Mouse (Mus musculus) monocyte, adult 5-6 weeks (primary cell): ENCODE results near the gene Cd7. TPM values are rescaled to one million over a fixed set of nuclear protein-coding genes. Genes with fewer than 3 reads are reported as not detected.
A peak's percentile ranks its signal among the peaks of the same experiment; 100 is the strongest.
"Not testable (repeated sequence)": the region's sequence is repeated elsewhere in the genome, so short reads cannot be mapped to it uniquely, and the experiment has no call there.

Source experiments
- ATAC-seq: fragments of 153-309, 156-312 bp; replicated peaks from 2 replicates; pipeline ENCODE4 v1.8.0; 2017; ENCODE audit warnings: mild to moderate bottlenecking; ENCODE audit not compliant: low TSS enrichment, insufficient number of reproducible peaks, severe bottlenecking, poor library complexity, low FRiP score
- total RNA-seq: library from RNA; stranded (forward); fragments of 200-1000, 200-491, 200-594 nt; gene quantifications from 3 replicates; pipeline ENCODE4 v1.2.3, GENCODE M21; 2017

Cd7 gene
- 21.2 to 56.5 TPM (median 31.1 TPM) in 3 replicates for total RNA-seq

DNA sequence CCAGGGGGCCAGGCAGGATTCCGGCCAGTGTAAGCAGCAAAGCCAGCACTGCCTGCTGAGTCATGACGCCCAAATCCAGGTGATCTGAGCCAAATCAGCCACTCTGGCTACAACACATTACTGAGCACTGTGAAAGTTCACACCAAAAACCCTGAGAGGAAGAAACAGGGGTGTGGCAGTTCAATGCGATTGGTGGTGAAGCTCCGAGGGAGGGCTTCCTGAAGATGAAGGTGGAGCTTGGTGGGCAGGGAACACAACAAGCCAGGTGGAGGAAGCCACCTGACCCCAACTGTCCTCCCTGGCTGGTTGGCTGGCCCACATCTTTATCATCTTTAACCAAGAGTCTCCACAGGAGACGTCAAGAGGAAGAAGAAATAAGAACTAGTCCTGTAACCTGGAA is at the start of gene Cd7:
Cd7 (minus strand) TSS at position 117 of the 400 bp plus-strand sequence.
- 0 out of 2 replicates have a peak, but pooled peaks have one; percentile 12 for ATAC-seq

DNA sequence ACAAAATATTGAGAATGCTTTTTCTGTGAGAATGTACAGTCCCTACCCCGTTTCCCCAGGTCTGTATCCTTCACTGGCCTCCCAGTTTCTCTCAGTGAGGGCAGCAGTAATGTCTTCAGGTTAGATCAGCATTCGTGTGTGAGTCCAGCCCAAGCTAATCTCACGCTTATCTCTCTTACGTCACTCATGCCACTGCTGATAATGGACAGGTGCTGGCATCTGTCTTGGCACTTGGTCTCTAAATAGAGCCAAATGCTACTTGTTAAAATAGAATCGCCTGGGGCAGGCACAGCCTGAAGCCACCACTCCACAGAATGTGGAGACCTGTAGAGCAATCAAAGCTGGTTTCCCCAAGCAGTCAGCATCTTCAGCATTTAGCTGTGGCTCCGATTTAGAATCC is 49.8 kb upstream of the Cd7 start:
- no peak for ATAC-seq

DNA sequence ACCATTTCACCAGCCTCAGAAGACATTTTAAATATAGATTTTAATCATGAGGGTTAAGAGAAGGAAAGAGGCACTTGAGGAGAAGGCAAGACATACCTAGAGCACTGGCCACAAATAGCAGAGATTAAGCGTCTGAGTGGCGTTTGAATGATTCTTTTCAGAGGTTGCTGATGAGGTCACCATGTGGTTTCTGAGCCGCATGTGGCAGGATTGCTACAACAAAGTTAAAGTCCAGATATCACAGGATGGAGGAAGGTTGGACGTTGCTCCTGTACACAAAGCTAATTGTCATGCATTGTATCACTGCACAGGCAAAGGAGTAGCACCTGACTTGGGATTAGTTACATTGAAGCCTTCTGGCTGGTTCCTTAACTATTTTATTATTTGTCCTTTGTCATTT is 47.1 kb upstream of the Cd7 start:
- no peak for ATAC-seq

DNA sequence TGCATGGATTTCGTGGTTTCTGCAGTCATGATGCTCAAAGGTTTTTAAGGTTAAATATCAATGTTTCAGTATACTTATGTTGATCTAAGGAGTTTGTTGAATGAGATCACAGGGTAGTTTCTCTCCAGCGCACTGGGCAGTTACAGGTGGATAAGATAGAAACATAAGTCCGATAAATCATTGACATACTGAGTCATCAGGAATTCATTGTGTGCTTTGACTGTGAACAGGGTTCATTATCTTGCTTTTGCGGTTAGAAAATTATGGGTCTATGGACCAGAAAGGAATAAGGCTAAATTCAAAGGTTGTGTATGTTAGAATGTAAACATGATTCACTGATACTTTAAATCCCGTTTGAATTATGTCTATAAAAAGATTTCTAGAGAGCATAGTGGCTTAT is 46.0 kb upstream of the Cd7 start:
- no peak for ATAC-seq

DNA sequence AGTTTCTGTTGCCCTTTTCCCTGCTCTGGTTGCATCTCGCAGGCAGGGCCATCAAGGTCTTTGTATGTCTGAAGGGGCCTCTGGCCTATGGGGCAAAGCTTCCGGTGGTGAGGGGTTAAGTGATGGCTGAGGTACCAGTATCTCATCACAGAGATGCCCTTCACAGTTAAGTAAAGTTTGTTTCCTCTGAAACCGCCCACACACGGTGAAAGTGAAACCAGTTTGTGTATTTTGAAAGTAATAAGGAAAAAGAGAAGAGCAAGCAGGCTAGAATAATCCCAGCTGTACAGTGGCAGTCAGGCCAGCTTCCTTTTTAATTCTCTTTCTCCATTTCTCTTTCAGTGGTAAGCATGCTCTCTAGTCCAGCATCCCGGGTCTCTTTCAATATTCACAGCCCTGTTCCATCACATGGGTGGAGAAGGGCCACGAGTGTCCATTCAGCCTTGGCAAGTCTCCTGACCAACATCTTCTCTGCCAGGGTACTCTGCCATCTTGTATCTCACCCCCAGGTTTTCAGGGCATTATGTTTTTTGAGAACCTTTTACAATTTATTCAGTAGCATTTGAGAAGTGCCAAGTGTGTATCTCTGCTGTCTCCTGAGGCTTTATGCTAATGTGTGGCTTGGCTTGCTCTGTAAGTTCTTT is 43.8 kb upstream of the Cd7 start:
- peak; percentile 69 for ATAC-seq

DNA sequence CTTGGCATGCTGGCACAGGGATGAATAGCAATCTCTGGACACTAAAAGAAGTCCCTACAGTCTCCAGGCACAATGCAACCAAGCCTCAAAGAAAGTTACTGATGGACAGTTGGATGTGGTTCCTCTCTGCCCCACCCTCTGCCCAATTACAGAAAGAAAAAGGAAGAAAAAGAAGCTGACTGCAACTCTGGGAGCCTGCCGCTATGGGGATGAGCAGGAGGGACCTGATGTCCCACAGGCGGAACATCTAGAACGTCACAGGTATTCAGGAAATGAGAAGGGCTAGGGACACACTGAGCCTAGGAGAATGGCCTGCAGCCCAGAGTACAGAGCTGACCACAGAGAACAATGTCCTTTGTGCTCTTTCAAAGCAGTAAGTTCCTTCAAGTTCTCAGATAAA is 43.0 kb upstream of the Cd7 start:
- ATAC-seq = 0 out of 2 replicates have a peak, but pooled peaks have one; percentile 22

DNA sequence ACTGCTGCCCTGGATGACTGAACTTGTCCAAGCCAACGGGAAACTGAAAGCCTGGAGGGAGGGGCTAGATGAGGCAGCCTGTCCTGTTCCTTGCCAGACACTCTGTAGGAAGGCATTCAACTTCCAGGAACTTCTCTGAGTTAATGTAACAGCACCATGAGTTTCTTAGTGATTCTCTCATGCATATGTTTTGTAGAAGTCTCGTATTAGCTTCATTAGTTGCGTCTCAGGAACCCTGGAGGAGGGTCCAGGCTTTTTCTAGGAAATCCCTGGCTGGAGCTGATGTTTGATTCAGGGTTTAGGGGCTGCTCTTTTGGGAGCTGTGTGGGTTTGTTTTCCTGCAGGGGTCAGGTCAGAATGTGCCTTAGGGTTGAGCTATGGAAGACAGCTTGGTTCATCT is 41.9 kb upstream of the Cd7 start, which contains the start of gene Sectm1a:
Sectm1a (minus strand) TSS at position 101 of the 400 bp plus-strand sequence.
- no peak for ATAC-seq

DNA sequence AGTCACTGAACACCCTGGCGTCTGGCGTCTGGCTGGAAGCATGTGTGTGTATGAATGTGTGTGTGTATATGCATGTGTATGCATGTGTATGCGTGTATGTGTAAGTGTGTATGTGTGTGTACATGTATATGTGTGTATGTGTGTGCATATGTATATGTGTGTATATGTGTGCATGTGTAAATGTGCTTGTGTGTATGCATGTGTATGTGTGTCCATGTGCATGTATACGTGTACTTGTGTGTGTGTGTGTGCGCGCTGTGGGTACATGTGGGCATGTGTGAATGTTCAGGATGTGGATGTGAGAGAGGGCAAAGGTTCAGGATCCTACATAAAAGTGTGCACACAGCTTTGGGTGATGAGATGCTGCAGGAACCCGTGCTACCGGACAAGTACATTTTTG is 41.1 kb upstream of the Cd7 start:
- ATAC-seq = no peak

DNA sequence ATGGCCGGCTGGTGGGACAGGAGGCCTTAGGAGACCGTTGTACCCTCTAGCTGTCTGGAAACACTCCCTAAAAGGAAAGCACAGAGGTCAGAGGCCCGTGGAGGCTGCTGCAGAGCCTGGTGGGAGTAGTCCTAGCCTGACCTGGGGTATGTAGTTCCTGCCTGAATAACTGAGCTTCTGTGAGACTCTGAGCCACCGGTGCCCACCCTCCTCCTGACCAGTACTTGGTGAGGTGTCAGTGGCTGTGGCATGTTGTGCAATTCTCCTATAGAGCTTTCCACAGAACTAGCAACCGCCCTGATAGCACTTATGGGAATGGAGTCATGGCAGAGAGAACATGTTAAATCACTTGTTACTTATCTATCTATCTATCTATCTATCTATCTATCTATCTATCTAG is 36.4 kb upstream of the Cd7 start:
- no peak for ATAC-seq

DNA sequence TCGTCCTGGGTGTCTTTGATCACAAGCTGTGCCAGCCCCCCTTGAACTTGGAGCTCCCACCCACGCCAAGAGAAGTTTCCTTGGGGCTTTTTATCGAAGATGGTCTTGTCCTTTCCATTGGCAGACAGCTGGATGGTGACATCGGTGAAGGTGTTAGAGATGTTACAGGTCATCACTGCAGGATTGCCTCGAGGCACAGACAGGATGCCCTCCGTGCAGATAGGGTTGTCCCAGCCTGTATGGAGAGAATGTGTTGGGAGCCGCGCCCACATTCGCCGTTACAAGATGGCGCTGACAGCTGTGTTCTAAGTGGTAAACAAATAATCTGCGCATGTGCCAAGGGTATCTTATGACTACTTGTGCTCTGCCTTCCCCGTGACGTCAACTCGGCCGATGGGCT is 30.4 kb upstream of the Cd7 start:
- ATAC-seq = not testable (repeated sequence)

DNA sequence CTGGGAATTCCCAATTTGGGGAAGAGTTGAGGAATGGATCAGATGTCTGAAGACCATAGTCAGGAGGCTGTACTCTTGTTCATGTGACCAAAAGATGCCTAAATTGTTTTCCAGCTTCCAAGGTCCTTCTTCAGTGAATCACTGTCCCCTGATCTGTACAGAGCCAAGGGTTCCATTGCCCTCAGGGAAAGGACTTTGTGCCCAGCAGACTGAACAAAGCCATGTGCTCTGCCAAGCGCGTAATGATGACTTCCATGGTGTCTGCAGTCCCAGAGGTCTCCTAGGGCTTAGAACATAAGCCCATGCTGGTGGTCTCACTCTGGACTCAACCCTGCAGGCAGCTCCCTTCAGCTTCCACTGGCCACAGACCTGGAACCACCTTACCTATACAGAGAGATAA is 28.7 kb upstream of the Cd7 start:
- ATAC-seq = no peak

DNA sequence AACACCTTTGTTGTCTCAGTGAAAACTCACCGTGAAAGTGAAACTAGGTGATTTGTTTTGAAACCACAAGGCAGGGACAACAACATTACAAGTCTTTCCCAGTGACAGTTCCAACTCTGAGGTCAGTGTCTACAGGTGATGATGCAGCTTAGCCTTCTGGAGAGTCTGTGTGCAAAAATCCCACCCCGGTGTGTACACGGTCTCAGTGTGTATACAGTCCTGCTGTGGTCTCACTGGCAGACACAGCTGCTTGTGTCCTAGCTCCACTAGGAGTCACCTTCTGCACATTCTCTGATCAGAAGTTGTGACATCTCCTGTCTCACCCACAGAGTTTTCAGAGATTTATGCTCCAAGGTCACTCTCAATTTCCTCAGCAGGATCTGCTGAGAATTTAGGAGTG is 25.0 kb upstream of the Cd7 start:
- 0 out of 2 replicates have a peak, but pooled peaks have one; percentile 49 for ATAC-seq

DNA sequence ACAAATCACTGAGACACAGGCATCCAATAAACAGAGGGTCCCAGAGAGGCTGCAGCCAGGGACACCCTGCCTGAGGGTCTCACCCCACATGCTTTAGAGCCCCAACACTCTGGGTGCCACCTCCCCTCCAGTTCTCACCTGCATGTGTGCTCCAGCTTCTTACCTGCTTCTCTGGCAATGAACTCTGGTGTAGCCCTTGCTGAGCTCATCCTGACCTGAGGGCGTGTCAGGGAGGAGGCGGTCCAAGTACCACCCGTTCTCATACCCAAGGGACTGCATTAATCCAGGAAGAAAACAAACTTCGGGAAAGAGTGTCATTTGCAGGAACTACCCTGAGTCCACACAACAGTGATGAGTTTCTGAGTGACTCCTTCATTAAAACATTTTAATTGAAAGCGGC is 24.2 kb upstream of the Cd7 start, which contains the start of gene Sectm1b:
Sectm1b (minus strand) TSS at position 191 of the 400 bp plus-strand sequence.
- no peak for ATAC-seq

DNA sequence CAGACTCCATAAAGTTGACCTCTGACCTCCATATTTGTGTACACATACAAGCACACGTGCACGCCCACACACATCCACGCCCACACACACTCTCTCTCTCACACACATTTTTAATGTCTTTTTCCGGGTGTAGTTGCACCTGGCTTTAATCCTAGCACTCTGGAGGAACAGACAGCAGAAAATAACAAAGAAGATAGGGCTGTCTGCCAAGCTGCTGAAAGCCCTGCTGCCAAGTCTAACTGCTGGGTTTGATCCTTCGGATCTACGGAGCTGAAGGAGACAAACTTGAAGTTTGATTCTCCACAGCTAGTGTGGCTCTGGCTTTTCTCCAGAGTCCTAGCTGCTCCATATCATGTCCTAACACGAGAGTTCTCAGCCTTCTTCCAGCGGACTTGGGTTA is 22.4 kb upstream of the Cd7 start:
- ATAC-seq = no peak

DNA sequence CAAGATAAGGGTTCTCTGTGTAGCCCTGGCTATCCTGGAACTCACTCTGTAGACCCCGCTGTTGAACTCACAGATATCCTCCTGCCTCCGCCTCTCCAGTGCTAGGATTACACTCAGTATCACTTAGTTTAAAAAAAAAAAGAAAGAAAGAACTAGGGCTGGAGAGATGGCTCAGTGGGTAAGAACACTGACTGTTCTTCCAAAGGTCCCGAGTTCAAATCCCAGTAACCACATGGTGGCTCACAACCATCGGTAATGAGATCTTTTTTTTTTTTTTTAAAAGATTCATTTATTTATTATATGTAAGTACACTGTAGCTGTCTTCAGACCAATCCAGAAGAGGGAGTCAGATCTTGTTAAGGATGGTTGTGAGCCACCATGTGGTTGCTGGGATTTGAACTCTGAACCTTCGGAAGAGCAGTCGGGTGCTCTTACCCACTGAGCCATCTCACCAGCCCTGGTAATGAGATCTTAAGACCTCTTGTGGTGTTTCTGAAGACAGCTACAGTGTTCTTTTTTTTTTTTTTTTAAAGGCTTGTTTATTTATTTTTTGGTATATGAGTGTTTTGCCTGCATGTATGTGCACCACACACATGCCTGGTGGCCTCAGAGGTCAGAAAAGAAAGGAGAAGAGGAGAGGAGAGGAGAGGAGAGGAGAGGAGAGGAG is 21.3 kb upstream of the Cd7 start:
- ATAC-seq = not testable (repeated sequence)

DNA sequence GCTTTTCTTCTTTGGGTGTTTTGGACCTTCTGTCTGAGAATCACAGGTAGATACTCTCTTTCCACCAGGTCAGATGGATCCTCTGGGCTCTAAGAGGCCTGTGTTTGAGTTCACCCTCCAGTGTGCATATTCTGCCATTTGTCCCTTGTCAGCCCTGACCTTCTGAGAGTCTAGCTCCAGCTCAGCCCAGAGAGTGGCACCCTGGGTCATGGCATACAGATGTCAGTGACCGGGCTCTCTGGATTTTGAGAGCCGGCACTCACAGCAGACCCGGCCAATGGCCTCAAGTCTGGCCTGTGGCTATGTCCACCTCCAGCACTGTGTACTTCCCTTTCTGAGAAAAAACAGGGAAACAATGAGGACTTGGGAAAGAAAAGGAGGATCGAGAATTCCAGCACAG is 20.3 kb upstream of the Cd7 start:
- no peak for ATAC-seq

DNA sequence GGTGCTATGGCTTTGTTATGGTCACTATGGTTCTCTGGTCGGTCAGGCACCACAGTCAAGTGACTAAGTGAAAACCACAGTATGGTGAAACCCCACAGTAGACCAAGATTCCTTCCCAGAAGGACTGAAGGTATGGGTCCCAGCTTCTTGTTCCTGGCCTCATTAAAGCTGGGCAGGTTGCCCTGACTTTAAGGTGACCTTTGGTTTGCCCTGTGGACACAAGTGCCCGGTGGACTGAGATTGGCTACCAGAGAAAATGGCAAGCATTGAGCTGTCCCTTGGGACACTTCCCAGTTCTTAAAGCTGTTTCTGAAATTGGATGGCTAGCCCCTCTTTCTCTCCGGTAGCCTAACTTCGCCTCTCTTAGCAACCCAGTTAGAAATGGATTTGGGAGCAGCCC is 19.7 kb upstream of the Cd7 start:
- no peak for ATAC-seq

DNA sequence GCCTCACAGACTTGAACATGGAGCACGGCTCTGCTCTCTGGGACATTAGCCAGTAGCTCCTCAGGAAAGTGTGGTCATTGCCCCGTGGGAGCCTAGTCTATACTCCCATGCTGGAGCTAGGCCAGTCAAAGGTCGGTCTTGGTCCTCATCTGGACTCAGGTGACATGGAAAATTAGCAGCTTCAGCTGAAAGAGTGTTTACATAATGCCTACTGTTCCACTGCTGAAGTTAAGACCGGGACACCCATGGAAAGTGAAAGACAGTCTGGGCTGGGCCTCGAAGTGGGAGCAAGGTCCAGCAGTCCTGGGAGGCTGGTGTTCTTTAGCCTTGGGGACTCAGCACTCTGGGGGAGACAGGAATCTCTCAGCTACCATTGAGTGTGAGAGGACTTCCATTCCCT is 18.9 kb upstream of the Cd7 start:
- no peak for ATAC-seq

DNA sequence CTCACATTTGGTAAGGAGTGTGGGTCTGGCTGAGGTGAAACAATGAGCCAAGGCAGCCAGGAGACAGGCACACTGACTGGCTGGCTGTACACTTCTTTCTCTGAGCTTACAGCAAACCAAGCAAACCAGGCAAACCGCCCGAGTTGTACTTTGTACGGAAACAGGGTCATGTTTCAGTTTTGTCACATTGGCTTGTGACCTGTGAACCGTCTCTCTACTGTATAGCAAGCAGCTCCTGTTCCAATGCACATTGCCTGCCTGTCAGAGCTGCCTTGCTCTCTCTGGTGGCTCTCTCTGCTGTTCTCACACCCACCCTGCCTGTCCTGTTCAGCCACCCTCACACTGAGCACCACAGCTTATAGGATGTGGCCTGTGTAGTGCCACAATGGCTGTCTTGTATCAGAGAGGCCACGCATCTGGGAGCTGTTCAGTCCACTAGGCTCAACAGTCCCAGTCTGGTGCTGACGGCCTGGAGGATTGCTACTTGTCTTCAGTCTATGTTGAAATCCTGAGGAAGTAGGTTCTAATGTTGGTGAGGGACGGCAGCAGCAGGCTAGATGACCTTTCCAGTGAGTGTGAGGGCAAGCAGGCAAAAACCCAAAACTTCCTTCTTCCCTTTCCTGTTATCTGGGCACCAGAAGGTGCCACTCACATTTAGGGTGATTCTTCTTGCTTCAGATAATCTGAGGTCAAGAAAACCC is 17.5 kb upstream of the Cd7 start:
- ATAC-seq = peak; percentile 85

DNA sequence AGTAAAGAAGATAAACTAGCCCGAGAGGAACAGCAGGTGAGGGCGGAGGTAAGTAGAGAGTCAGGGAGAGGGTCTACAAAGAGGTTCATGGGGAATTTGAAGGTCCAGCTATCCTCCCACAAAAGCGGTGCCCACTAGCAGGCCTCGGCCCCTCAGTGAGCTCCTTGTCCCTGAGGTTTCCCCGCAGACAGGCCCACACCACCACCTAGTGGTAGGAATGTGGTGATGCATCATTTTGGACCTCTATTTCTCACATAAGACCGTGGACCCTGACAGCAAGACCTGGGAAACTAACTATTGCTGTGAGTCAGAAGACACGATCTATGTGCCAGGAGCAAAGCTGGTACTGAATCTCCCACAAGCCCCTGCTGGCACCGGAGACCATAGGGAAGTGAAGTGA is 14.3 kb upstream of the Cd7 start:
- peak; percentile 83 for ATAC-seq
